Mouse (Mus musculus): ENCODE measurements around the gene 1700007K13Rik. TPM values are rescaled to one million over a fixed set of nuclear protein-coding genes. Genes with fewer than 3 reads are reported as not detected.
A peak's percentile ranks its signal among the peaks of the same experiment; 100 is the strongest.

The 1700007K13Rik gene
- total and polyA plus RNA-seq, 3 experiments: 0.74 to 0.98 TPM; not detected in 1

DNA sequence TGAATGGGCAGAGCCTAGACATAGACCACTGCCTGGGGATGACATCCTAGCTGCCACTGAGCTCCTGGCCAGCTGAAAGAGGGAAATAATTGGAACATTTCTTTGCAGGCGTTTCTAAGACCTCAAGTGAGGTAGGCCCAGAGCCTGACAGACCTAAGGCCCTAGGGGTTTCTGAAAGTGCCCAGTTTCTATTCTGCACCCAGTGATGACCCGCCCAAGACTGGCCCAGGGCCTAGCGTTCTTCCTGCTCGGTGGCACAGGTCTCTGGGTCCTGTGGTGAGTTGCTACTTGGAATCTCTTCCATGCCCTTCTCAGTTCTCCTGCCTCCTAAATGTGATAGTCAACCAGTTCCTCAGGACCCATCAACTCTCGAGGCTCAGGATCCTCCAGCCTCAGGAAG, 31.4 kb upstream of the 1700007K13Rik start:
- TF ChIP-seq NELFE (IDR thresholded peaks at IDR 0.05; ENCODE audit: low read depth, low read length) (no peak), JUN (IDR thresholded peaks at IDR 0.05; ENCODE audit: insufficient read depth, low read depth, low read length) (no peak), POLR2AphosphoS2 (IDR thresholded peaks at IDR 0.05; ENCODE audit: low read depth, low read length) (no peak), ZNF384 (IDR thresholded peaks at IDR 0.05; ENCODE audit: low read depth, low read length) (no peak), MEF2A (IDR thresholded peaks at IDR 0.05; ENCODE audit: borderline replicate concordance, low read depth, low read length) (no peak), USF2 (conservative IDR thresholded peaks at IDR 0.05; ENCODE audit: low read depth, low read length) (no peak), KAT2A (IDR thresholded peaks at IDR 0.05; ENCODE audit: insufficient replicate concordance, low read length) (no peak), RCOR1 (conservative IDR thresholded peaks at IDR 0.05; ENCODE audit: low read depth, low read length) (no peak), CHD1 (IDR thresholded peaks at IDR 0.05; ENCODE audit: low read depth, low read length) (no peak)
- Histone ChIP-seq H3K36me3 (replicated peaks in 1 of 2; ENCODE audit: control insufficient read depth in 1 of 2, insufficient read depth in 1 of 2, low read length in 1 of 2) (no peaks in the 10 kb centered on the region), H3K27me3 (replicated peaks) (peaks cover 51% of the 10 kb centered on the region), H3K4me1 (ENCODE audit: control insufficient read depth in 1 of 2, insufficient read depth in 2 of 2) (peaks cover 0 to 15% of the 10 kb centered on the region in 2 experiments; a peak in 2 of 4 replicates), H3K27ac (ENCODE audit: insufficient read depth, low read depth) (no peak overlapping the region), H3K9ac (ENCODE audit: insufficient read depth, low read depth) (no peak overlapping the region), H3K4me3 (replicated peaks in 1 of 3; ENCODE audit: low read depth in 2 of 3, low read length in 2 of 3, poor library complexity in 1 of 3) (no peak overlapping the region), H3K4me2 (ENCODE audit: insufficient read depth, low read depth, poor library complexity, severe bottlenecking) (no peak overlapping the region), H3K79me2 (replicated peaks; ENCODE audit: control insufficient read depth, extremely low read depth, insufficient read depth, poor library complexity, severe bottlenecking) (no peaks in the 10 kb centered on the region), H3K9me3 (replicated peaks; ENCODE audit: low read length) (peaks cover 4% of the 10 kb centered on the region)
- in situ Hi-C loops (cut with MboI; ENCODE audit: low pct_ligation_motif_present, low pct_unique_long_range_greater_than_20kb, low sequenced_read_pairs) (no loop called here), dilution Hi-C loops (cut with MboI; ENCODE audit: extremely low pct_ligation_motif_present, extremely low pct_unique_long_range_greater_than_20kb, low sequenced_read_pairs) (no loop called here)
- no peak for DNase-seq (ENCODE audit: extremely low read depth)

DNA sequence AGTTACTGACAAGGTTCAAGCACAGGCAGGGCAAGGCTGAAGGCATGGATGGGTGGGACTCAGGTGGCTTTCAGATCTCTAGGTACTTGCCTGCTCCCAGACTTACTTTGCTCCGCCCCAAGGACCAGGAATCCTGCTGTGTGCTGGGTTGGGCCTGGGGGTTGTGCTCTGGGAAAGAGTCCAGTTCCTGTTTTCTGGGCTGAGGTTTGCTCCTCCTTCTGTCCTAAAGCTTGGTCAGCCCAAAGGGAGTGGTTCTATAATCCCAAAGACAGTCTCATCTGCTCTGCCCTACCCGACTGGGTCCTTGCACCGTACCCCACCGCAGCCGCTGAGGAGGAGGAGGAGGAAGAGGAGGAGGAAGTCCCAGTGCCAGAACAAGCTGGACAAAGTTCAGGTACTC, 30.5 kb upstream of the 1700007K13Rik start, which contains the start of gene Gbgt1:
Gbgt1 (plus strand) TSS at position 221 of the 400 bp plus-strand sequence.
- Histone ChIP-seq H3K4me1 (ENCODE audit: control insufficient read depth in 1 of 2, insufficient read depth in 2 of 2) (peaks cover 0 to 15% of the 10 kb centered on the region in 2 experiments; a peak in 2 of 4 replicates), H3K4me3 (replicated peaks in 1 of 3; ENCODE audit: low read depth in 2 of 3, low read length in 2 of 3, poor library complexity in 1 of 3) (peak within 1 kb of the TSS; percentile 37 to 60 (median 53)), H3K9ac (ENCODE audit: insufficient read depth, low read depth) (peak within 1 kb of the TSS; percentile 50), H3K79me2 (replicated peaks; ENCODE audit: control insufficient read depth, extremely low read depth, insufficient read depth, poor library complexity, severe bottlenecking) (no peaks in the 10 kb centered on the region), H3K4me2 (ENCODE audit: insufficient read depth, low read depth, poor library complexity, severe bottlenecking) (peak within 1 kb of the TSS; percentile 84), H3K36me3 (replicated peaks in 1 of 2; ENCODE audit: control insufficient read depth in 1 of 2, insufficient read depth in 1 of 2, low read length in 1 of 2) (no peaks in the 10 kb centered on the region), H3K27ac (ENCODE audit: insufficient read depth, low read depth) (no peak within 1 kb of the TSS), H3K27me3 (replicated peaks) (peaks cover 45% of the 10 kb centered on the region), H3K9me3 (replicated peaks; ENCODE audit: low read length) (peaks cover 4% of the 10 kb centered on the region)
- no peak for DNase-seq (ENCODE audit: extremely low read depth)
- in situ Hi-C loops (cut with MboI; ENCODE audit: low pct_ligation_motif_present, low pct_unique_long_range_greater_than_20kb, low sequenced_read_pairs) (no loop called here), dilution Hi-C loops (cut with MboI; ENCODE audit: extremely low pct_ligation_motif_present, extremely low pct_unique_long_range_greater_than_20kb, low sequenced_read_pairs) (no loop called here)
- no peak for TF ChIP-seq ZNF384 (IDR thresholded peaks at IDR 0.05; ENCODE audit: low read depth, low read length)
- no peak for TF ChIP-seq SMC3 (IDR thresholded peaks at IDR 0.05; ENCODE audit: low read depth, low read length)
- TF ChIP-seq MEF2A (IDR thresholded peaks at IDR 0.05; ENCODE audit: borderline replicate concordance, low read depth, low read length): no peak
- no peak for TF ChIP-seq BHLHE40 (IDR thresholded peaks at IDR 0.05; ENCODE audit: low read depth, low read length)
- TF ChIP-seq KAT2A (IDR thresholded peaks at IDR 0.05; ENCODE audit: insufficient replicate concordance, low read length): no peak
- no peak for TF ChIP-seq CHD2 (IDR thresholded peaks at IDR 0.05; ENCODE audit: low read length)

All from CH12.LX (cell line).